Comparison of ENCODE assay signal across 8 mouse cellular contexts in genomic region chr11:54859322-54860165, GRCm38 (mm10). TPM values are rescaled to one million over a fixed set of nuclear protein-coding genes. Genes with fewer than 3 reads are reported as not detected.
DNase-seq lines count a peak whose midpoint lies in the region; ATAC-seq and TF ChIP-seq lines count a peak whose summit lies in the region.

No protein-coding gene starts in this region.

- no peak for DNase-seq in left cerebral cortex, adult 2 months (ENCODE audit: extremely low spot score in 1 of 2, low spot score in 2 of 2)
- DNase-seq in left cerebral cortex, postnatal 25 days (ENCODE audit: low spot score in 2 of 2): no peak
- DNase-seq in liver, postnatal 0 days: no peak
- DNase-seq in thymus, postnatal 25 days: peak; percentile 44
- no peak for DNase-seq in adrenal gland, postnatal 25 days
- no peak for DNase-seq in urinary bladder, postnatal 25 days (ENCODE audit: low spot score)

- no peaks in the 10 kb centered on the region for H3K9me3 ChIP-seq in heart, embryonic 16.5 days (replicated peaks; ENCODE audit: control insufficient read depth, low read length)
- H3K9me3 ChIP-seq in liver, postnatal 0 days (ENCODE audit: low read length): no peaks in the 10 kb centered on the region

- peak overlapping the region; percentile 64 for H3K4me3 ChIP-seq in left cerebral cortex, adult 2 months
- peak overlapping the region; percentile 97 for H3K4me3 ChIP-seq in bone marrow, adult 2 months (replicated peaks; ENCODE audit: control insufficient read depth, low read depth, low read length)
- H3K4me3 ChIP-seq in heart, embryonic 16.5 days (ENCODE audit: low read length): peak overlapping the region; percentile 65
- H3K4me3 ChIP-seq in liver, postnatal 0 days (ENCODE audit: low read depth, low read length): peak overlapping the region; percentile 67

- no peaks in the 10 kb centered on the region for H3K27me3 ChIP-seq in heart, embryonic 16.5 days (ENCODE audit: control insufficient read depth, insufficient read depth, low read length)
- no peaks in the 10 kb centered on the region for H3K27me3 ChIP-seq in liver, postnatal 0 days (ENCODE audit: insufficient read depth, low read length)

- no peak for TF ChIP-seq POLR2A in bone marrow, adult 2 months (IDR thresholded peaks at IDR 0.05; ENCODE audit: borderline replicate concordance, control insufficient read depth, low read depth, low read length)

- intact Hi-C loops in left cerebral cortex, adult 2 months (cut with DNase I): loop anchor here (1.0 to 10.0 kb wide), 3 partner anchors 73 to 335 kb away; partner anchors contain the start of genes Cdc42se2 and Rapgef6
- intact Hi-C loops in left cerebral cortex, postnatal 25 days (cut with DNase I): loop anchor here (2.0 to 10.0 kb wide), 2 partner anchors 73 to 295 kb away; partner anchors contain the start of gene Cdc42se2

- TF ChIP-seq EP300 in liver, postnatal 0 days (IDR thresholded peaks at IDR 0.05; ENCODE audit: low read depth): no peak

- H3K9ac ChIP-seq in heart, embryonic 16.5 days (ENCODE audit: low read length): peak overlapping the region; percentile 84
- peak overlapping the region; percentile 62 for H3K9ac ChIP-seq in liver, postnatal 0 days (replicated peaks)

- WGBS in bone marrow, adult 2 months: 24% methylated on average over 11 of the region's 11 CpGs
- WGBS in heart, embryonic 16.5 days: 16% methylated on average over 11 of the region's 11 CpGs
- 20% methylated on average over 11 of the region's 11 CpGs for WGBS in liver, postnatal 0 days (ENCODE audit: insufficient replicate concordance)

- peak; percentile 47 for TF ChIP-seq CTCF in left cerebral cortex, adult 2 months (IDR thresholded peaks at IDR 0.05)
- peak; percentile 34; the same call in 1 of the 2 replicates for TF ChIP-seq CTCF in bone marrow, adult 2 months (IDR thresholded peaks at IDR 0.05; ENCODE audit: control insufficient read depth, insufficient read depth, low read length)
- TF ChIP-seq CTCF in liver, postnatal 0 days (IDR thresholded peaks at IDR 0.05; ENCODE audit: low read depth): peak; percentile 61

- no peak for ATAC-seq in heart, embryonic 16.5 days (replicated peaks; ENCODE audit: extremely low read depth, insufficient read depth, low FRiP score)
- ATAC-seq in liver, postnatal 0 days: no peak

- H3K4me1 ChIP-seq in bone marrow, adult 2 months (ENCODE audit: control insufficient read depth, insufficient read depth, low read length): no peaks in the 10 kb centered on the region; the same call in 1 of the 2 replicates
- peaks cover 10% of the 10 kb centered on the region; the same call in 1 of the 2 replicates for H3K4me1 ChIP-seq in heart, embryonic 16.5 days (ENCODE audit: control insufficient read depth, insufficient read depth, low read length)
- H3K4me1 ChIP-seq in liver, postnatal 0 days (ENCODE audit: insufficient read depth): peaks cover 15% of the 10 kb centered on the region

- peak overlapping the region; percentile 87 for H3K4me2 ChIP-seq in heart, embryonic 16.5 days (ENCODE audit: low read depth, low read length)
- peak overlapping the region; percentile 79 for H3K4me2 ChIP-seq in liver, postnatal 0 days (ENCODE audit: low read depth, low read length)

- no peaks in the 10 kb centered on the region for H3K36me3 ChIP-seq in heart, embryonic 16.5 days (ENCODE audit: control insufficient read depth, insufficient read depth)
- H3K36me3 ChIP-seq in liver, postnatal 0 days (replicated peaks; ENCODE audit: insufficient read depth, low read length): no peaks in the 10 kb centered on the region

- peak overlapping the region; percentile 95 for H3K27ac ChIP-seq in left cerebral cortex, adult 2 months
- H3K27ac ChIP-seq in bone marrow, adult 2 months (ENCODE audit: control insufficient read depth, insufficient read depth, low read depth, low read length, poor library complexity): no peak overlapping the region; the same call in 1 of the 2 replicates
- H3K27ac ChIP-seq in heart, embryonic 16.5 days (ENCODE audit: low read length): peak overlapping the region; percentile 87
- peak overlapping the region; percentile 97; the same call in 1 of the 2 replicates for H3K27ac ChIP-seq in liver, postnatal 0 days (ENCODE audit: low read depth)

RNA-seq across cellular contexts. Expression of gene Lyrm7, which starts 1.2 kb away (rescaled TPM):
- 10 to 100 TPM; 25.8 to 27.2 TPM for total RNA-seq in left cerebral cortex, adult 2 months (2021)
- 10 to 100 TPM; 26.2 to 27.2 TPM for total RNA-seq in left cerebral cortex, postnatal 25 days (2021)
- 2.2 and 11.4 TPM in 2 replicates for polyA plus RNA-seq in bone marrow, adult 2 months (2011; ENCODE audit: insufficient read depth, insufficient read length, low replicate concordance, missing spikeins)
- 11.8 and 25.7 TPM in 2 replicates for polyA plus RNA-seq in heart, embryonic 16.5 days (2015; fragmentation: Nextera tagmentation; extraction: Ambion mirVana)
- 2.9 and 5.0 TPM in 2 replicates for polyA plus RNA-seq in liver, postnatal 0 days (2015; fragmentation: Nextera tagmentation; extraction: Ambion mirVana)
- total RNA-seq in adrenal gland, postnatal 25 days (2021): 16.8 and 17.8 TPM in 2 replicates

RNA-seq across cellular contexts. Expression of gene Hint1, which starts 6.6 kb away (rescaled TPM):
- total RNA-seq in left cerebral cortex, adult 2 months (2021): 100 to 1,000 TPM; 234 to 245 TPM
- 100 to 1,000 TPM; 236 to 265 TPM for total RNA-seq in left cerebral cortex, postnatal 25 days (2021)
- 192 and 249 TPM in 2 replicates for polyA plus RNA-seq in bone marrow, adult 2 months (2011; ENCODE audit: insufficient read depth, insufficient read length, low replicate concordance, missing spikeins)
- 581 and 590 TPM in 2 replicates for polyA plus RNA-seq in heart, embryonic 16.5 days (2015; fragmentation: Nextera tagmentation; extraction: Ambion mirVana)
- polyA plus RNA-seq in liver, postnatal 0 days (2015; fragmentation: Nextera tagmentation; extraction: Ambion mirVana): 791 and 898 TPM in 2 replicates
- total RNA-seq in adrenal gland, postnatal 25 days (2021): 386 and 405 TPM in 2 replicates

RNA-seq across cellular contexts. Expression of gene Gpx3, which starts 42.7 kb away (rescaled TPM):
- 10 to 100 TPM in 1 of 2 experiments, 1 to 10 TPM in 1; 6.2 to 10.2 TPM for total RNA-seq in left cerebral cortex, adult 2 months (2021)
- 1 to 10 TPM; 8.6 to 9.7 TPM for total RNA-seq in left cerebral cortex, postnatal 25 days (2021)
- polyA plus RNA-seq in bone marrow, adult 2 months (2011; ENCODE audit: insufficient read depth, insufficient read length, low replicate concordance, missing spikeins): 86.6 and 132 TPM in 2 replicates
- polyA plus RNA-seq in heart, embryonic 16.5 days (2015; fragmentation: Nextera tagmentation; extraction: Ambion mirVana): 771 and 1,022 TPM in 2 replicates
- 29.7 and 30.4 TPM in 2 replicates for polyA plus RNA-seq in liver, postnatal 0 days (2015; fragmentation: Nextera tagmentation; extraction: Ambion mirVana)
- 255 and 328 TPM in 2 replicates for total RNA-seq in adrenal gland, postnatal 25 days (2021)

Comparison
In these comparisons a context has a peak if more than half of its experiments do, and no peak if none do; other contexts are left out.
1. RNA of gene Gpx3, which starts 42.7 kb away (total RNA-seq): 255 to 328 TPM in adrenal gland, postnatal 25 days; 6.2 to 10.2 TPM in left cerebral cortex, adult 2 months and 8.6 to 9.7 TPM in left cerebral cortex, postnatal 25 days; every median in the first group is over 10 times any median in the second.
2. Peak in every context shown above with its lines, with median percentiles within 50 percentile points of each other: H3K4me3 ChIP-seq and CTCF ChIP-seq.